Mouse (Mus musculus): ENCODE measurements at regions not wholly inside any gene's neighbourhood (a gene's known extent, or its start where the extent isn't known, plus 50 kb on each side); places are given as distances from the start of the nearest gene placed in this dataset.

GRCm38 (mm10) chr7:130042296-130042910, 450.7 kb downstream of the Wdr11 start:
- DNase-seq: no peak

DNA sequence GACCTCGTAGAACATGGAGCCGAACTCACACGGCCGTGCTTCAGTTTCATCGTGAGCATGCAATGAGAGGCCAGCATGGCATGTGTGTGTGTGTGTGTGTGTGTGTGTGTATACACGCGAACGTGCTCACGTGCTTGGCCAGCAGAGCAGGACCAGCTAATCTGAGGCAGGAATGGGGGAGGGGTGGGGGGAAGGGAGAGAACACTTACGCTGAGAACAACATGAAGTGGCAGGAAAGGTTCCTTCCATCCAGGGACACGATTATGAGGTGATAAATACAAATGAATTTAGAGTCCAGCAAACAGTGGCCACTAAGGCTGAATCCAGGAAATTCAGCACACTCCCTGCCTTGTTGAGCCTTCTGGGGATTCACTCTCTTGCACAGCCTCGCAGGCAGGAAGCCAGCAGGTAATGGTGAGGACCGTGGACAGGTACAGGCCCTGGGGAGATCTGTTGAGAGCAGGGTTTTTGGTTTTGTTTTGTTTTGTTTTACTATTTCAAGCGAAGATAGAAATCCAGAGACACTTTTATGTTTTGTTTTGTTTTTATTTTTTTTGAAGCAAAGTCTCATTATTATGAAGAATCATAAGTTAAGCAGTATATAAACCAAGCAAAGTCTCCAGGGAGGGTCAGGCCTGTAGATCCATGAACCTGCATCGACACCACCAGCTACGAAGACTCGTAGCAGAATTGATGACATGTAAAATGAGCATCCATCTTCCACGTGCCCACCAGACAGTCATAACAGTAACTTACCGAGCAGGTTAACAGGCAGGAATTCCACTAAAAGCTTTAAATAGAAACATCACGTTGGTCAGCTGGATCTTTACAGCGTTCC, 452.0 kb downstream of the Wdr11 start:
- DNase-seq: peak in 1 of 2 experiments; percentile 49

DNA sequence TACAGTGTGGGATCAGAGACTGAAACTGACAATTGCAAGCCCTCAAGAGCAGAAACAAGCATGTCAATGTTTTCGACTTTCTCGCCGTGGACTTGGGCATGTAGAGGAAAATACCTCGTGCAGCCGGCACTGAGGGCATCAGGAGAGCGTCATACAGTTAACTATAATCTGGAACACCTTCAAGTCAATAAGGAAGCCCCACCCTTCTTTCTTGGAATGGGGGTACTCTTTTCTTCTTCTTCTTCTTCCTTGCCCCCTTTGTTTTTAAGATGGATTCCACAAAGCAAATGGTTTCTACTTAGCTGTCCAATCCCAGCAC, 452.5 kb downstream of the Wdr11 start:
- DNase-seq: no peak

GRCm38 (mm10) chr7:130044581-130044980, 452.9 kb downstream of the Wdr11 start:
- DNase-seq: no peak

DNA sequence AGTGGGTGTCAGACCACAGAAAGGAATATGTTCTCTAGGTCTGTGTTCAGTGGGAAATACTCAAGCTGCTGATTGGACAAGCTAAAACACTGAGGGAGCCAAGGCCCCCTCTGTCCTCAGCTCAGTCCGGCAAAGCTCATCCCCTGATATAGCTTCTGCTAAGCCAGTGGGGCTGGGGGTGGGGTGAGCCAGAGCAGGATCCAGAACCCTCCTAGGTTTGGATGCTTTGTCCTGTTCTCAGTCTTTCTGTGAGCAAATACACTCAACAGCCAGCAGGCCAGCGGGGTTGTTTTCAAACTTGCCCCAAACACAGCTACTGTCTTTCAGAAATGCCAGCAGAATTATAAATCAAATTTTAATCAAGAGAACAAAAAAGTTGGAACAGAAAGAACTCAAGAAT, 454.4 kb downstream of the Wdr11 start:
- no peak for DNase-seq

DNA sequence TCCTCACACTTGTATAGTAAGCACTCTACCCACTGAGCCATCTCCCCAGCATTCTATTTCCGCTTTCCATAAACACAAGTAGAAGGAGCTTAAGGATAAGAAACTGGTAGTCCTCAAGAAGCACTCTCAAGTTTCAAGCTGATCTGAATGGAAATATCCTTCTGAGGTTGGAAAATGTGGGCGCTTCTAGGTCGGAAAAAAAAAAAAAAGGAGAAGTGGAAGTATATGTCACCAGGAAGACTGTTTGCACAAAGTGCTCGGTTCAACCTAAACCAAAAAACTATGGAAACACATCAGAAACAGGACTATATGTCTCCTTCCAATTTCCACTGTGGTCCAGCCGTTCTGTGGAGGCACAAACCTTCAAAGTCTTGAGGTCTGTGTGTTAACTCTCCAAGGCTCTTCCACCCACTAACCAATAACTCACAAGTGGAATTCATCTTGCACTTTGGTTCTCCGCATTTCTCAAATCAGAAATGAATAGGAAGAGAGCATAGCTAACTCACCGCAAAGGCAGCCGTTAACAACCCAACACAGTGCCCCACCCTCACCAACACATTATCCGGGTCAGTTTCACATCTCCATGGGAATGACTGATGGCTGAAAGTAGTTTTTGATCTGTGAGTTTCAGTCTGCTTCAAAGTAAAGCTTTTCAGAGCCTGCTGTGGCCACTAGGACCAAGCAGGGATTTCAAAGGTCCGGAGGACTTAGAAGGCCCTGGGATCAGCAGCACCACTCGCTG, 455.8 kb downstream of the Wdr11 start:
- DNase-seq: no peak

GRCm38 (mm10) chr7:130048106-130048772, 456.6 kb downstream of the Wdr11 start:
- peak; percentile 18 to 42 for DNase-seq

- DNase-seq: no peak
Measured at GRCm38 (mm10) chr7:130049461-130049860, 457.8 kb downstream of the Wdr11 start.

GRCm38 (mm10) chr7:130050120-130050519, 458.5 kb downstream of the Wdr11 start:
- DNase-seq: no peak

GRCm38 (mm10) chr7:130052376-130052775, 460.7 kb downstream of the Wdr11 start:
- no peak for DNase-seq

DNA sequence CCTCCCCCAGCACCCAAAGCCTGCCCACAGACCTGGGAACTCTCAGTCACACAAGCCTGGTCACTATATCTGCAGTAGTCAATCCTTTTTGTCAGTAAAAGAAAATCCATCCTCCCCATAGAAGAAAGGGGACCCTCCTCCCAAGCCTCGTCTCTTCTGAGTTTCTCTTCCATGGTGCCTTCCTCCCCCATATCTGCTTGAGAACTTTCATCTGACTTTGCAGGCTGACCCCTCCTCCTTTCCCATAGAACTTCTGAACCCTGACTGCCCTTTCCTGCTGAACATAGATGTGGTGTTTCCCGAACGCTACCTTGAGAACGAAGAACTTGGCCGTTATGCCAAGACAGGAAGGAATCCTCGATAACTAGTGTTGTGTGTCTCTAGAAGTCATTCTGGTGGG, 462.5 kb downstream of the Ate1 start:
- no peak for DNase-seq

- DNase-seq: peak in 1 of 2 experiments; percentile 13
Measured at GRCm38 (mm10) chr7:130058267-130058666, 461.9 kb downstream of the Ate1 start.

DNA sequence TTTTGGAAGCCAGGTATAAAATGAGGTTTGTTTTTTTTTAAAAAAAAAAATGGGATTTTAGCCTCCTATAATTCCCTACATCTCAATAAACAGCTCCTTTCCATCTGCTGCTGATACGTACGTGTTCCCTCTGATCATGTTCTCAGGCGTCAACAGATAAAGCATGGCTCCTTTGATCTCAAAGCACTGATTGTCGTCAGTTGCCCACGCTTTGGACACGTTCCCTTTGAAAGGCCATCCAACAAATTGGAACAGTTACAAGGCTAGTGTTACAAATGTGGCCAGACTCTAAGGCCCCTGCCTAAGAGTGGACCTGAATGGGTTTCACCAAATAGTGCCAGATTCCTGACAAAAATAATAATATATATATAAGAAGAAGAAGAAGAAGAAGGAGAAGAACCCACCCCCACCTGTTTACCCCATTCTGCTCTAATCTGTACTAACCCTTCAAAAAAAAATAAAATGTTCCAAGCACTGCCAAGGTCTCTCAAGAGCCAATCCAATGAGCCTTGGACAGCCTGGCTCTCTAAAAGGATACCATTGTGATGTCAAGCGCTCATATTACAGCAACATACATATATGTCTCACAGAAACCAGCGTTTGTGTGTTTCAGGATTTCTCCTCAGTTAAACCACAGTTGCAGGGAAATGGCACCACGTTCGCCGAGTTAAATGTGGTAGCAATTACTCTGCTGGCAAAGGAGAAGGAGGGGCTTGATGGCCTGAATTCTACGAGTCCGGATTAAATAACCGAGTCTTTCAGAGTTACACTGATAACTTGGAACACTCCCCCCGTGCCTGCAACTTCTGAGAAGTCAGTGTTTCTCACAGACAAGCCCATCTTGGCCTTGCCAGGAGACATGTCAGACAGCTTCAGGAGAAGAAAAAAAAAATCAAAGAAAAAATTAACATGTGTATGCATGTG, 460.2 kb downstream of the Ate1 start:
- DNase-seq: no peak

- DNase-seq: no peak
Measured at GRCm38 (mm10) chr7:130064500-130064899, 455.7 kb downstream of the Ate1 start.

DNA sequence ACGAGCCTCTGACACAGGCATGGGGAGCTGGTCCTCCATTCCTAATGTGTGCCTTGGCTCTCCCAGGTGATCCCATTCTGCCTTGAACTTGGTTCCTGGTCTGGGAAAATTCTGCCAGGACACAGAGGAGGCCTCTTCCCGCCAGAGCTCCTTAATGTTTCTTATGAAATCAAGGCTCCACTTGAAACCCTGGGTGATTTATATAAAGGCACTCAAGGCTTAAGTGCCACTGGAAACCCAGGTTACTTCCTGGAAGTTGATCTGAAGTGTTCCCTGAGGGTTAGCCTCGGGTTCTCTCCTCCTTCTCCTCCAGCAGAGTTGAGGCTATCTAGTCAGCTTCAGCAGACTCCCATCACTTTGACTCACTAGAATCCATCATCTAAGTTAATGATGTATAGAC, 451.9 kb downstream of the Ate1 start:
- DNase-seq: no peak

DNA sequence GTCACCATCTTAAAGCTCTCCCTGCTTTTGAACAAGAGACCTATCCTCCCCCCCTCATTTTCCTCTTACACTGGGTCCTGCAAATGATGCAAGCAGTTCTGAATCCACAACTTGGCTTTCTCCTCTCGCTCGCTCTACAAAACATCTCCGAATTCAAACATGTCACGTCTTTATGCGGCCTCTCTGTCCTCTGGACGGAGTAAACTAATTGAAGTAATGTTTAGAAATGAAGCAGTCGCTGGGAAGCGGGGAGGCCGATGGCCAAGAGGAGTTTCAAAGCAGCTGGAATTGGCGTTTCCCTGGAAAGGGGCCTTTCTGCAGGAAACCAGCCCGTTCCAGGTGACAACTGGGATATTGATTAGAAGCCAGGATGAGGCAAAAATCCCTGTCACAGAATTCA, 446.8 kb downstream of the Ate1 start:
- DNase-seq: no peak

- DNase-seq: peak in 1 of 2 experiments; percentile 39
Measured at GRCm38 (mm10) chr7:130073890-130074819, 446.0 kb downstream of the Ate1 start.

GRCm38 (mm10) chr7:130082662-130083061, 437.5 kb downstream of the Ate1 start:
- DNase-seq: no peak

DNA sequence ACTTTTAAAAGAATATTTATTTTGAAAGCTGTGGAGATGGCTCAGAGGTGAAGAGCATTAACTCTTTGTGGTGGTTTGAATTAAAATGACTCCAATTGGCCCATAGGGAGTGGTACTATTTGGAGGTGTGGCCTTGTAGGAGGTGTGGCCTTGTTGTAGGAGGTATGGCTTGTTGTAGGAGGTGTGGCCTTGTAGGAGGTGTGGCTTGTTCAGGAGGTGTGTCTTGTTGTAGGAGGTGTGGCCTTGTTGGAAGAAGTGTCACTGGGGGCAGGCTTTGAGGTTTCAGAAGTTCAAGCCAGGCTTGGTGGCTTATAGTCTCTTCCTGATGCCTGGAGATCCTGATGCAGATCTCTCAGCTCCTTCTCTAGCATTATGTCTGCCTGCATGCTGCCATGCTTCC, 434.5 kb downstream of the Ate1 start:
- DNase-seq: no peak

DNA sequence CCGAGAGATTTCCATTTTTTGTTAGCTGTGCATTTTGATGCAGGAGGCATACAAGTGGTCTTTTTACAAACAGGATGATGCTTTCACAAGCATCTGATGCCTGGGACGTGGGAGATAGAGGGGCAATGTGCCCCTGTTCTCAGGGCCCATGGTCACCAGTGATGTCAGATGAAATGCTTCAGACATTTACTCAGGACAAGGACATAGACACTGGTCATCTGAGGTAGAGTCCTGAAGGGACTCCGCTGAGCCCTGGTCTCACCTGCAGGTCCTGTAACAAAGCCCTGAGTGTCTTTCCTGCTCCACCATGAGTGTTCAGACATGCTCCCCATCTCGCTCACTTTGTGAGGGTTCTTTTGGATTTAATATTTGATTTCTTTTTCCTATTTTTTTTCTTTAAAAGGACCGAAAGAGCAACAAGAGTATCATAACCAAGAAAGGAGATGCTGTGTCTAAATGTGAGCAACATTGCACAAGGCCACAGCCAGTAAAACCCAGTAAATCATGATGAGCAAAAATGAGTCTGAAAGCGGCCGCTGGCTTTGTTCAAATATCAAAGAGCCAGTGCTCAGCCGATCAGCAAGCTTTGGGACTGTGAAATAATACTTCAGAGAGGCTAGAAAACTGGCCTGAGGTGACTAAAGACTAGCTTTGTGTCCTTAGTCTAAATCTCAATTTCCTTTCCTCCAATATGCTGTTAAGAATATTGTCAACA, 430.1 kb downstream of the Ate1 start:
- DNase-seq: no peak

Data from kidney, postnatal 25 days (tissue).